Mouse (Mus musculus): ENCODE measurements at regions not wholly inside any gene's neighbourhood (a gene's known extent, or its start where the extent isn't known, plus 50 kb on each side); places are given as distances from the start of the nearest gene placed in this dataset.

- intact Hi-C loops (cut with DNase I), result no loop called here
Measured at GRCm38 (mm10) chr3:20709661-20710060, 342.7 kb upstream of the Agtr1b start.

DNA sequence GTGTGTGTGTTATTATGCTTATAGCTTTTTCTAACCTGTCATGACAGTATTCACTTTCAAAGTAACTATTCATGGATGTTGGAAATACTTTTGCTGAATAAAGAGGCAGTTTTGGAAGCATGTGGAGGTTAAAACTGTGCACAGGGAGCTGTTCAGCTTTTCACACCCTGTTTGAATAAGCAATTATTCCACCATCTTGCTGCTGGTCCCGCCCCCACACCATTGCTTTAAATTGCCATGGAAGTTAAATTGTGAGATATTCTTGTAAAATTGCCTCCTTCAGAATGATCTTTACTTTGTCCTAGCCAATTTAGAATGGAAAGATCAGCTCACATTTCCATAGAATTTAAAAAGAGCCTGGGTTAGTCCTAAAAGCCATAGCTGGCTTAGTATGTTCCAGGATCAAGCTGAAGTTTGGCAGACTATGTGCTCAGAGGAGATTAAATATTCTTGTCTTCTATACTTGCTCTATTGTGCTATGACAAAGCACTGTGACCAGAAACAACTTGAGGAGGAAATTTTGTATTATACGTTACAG is 328.4 kb upstream of the Agtr1b start:
- intact Hi-C loops (cut with DNase I), result no loop called here

More at GRCm38 (mm10) chr3:20709661-20710060, 342.7 kb upstream of the Agtr1b start:
- DNase-seq (ENCODE audit: low spot score), result no peak

DNA sequence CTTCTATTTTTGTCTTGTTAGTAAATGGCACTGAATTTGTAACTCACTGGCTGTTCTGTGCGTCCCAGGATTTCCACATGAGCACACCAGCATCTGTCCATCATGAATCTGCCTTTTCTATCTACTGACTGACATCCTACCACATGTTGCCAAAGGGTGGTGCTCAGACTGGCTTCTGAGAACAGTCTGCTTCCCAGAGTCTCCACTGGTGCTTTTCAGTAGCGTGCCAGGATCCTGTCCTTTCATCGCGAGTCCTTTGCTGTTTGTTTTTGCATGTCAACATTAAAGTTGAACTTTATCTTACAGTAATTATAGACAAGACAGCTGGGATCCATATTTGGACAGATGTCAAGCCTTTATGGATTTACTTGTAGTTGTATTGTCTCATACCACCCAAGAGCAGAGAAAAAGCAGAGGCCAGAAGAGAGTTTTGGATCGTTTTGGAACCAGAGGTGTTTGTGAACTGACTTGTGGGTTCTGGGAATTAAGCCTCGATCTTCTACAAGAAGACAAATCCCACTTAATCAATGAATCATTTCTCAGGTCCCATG is 314.0 kb upstream of the Agtr1b start:
- intact Hi-C loops (cut with DNase I), result no loop called here
- DNase-seq (ENCODE audit: low spot score), result no peak

More for the DNA sequence above, 328.4 kb upstream of the Agtr1b start:
- DNase-seq (ENCODE audit: low spot score), result no peak

GRCm38 (mm10) chr3:20661883-20662282 is 294.9 kb upstream of the Agtr1b start:
- DNase-seq (ENCODE audit: low spot score), result no peak
- intact Hi-C loops (cut with DNase I), result no loop called here

- intact Hi-C loops (cut with DNase I), result loop anchor here (10.0 kb wide), 5 partner anchors 1179 to 1649 kb away; partner anchors contain the start of gene Tbl1xr1
- no peak for DNase-seq (ENCODE audit: low spot score)
Measured at GRCm38 (mm10) chr3:20655345-20655744, 288.4 kb upstream of the Agtr1b start.
